Mouse (Mus musculus) left cerebral cortex, adult 8-10 months (tissue): ENCODE measurements around the gene Zar1. TPM values are rescaled to one million over a fixed set of nuclear protein-coding genes. Genes with fewer than 3 reads are reported as not detected.

ENCODE experiments used
- total RNA-seq, 4 experiments: library from RNA; stranded (reverse); gene quantifications; 2 replicates each; pipeline ENCODE4 v1.2.4; 2022

Zar1 gene
- total RNA-seq, 4 experiments from 2014 or later: 0.33 TPM; not detected in 3

Other genes with a start within 250 kb of the Zar1 start
- gene Corin, start 76.8 kb downstream of the Zar1 start, total RNA-seq: under 1 TPM; 0.21 to 0.94 (median 0.40) TPM
- 10 to 100 TPM; 11.5 to 16.4 (median 14.7) TPM for gene Nfxl1, start 21.6 kb downstream of the Zar1 start, total RNA-seq
- gene Gm5868, start 6.3 kb upstream of the Zar1 start, total RNA-seq: 1 to 10 TPM in 1 of 4 experiments, under 1 TPM in 2, not detected in 1; 0.57 to 1.0 (median 0.65) TPM
- not detected for gene Cnga1, start 63.0 kb upstream of the Zar1 start, total RNA-seq
- not detected for gene Nipal1, start 66.5 kb upstream of the Zar1 start, total RNA-seq
- gene Txk, start 171.5 kb upstream of the Zar1 start, total RNA-seq: under 1 TPM in 3 of 4 experiments, not detected in 1; 0.17 to 0.58 (median 0.34) TPM